Mouse (Mus musculus): Measurements from ENCODE around the gene Tns3. TPM values are rescaled to one million over a fixed set of nuclear protein-coding genes. Genes with fewer than 3 reads are reported as not detected.
A peak's percentile ranks its signal among the peaks of the same experiment; 100 is the strongest.

Gene Tns3
- polyA plus RNA-seq, 1 experiment from 2014 or later = 8.8 TPM

GRCm38 (mm10) chr11:8433443-8433842, 230.9 kb downstream of the Tns3 start:
- H3K9ac ChIP-seq (ENCODE audit: low read length) = no peak overlapping the region
- ATAC-seq (replicated peaks; ENCODE audit: low FRiP score) (no peak), DNase-seq (ENCODE audit: low spot score) (no peak)
- H3K4me1 ChIP-seq (replicated peaks; ENCODE audit: control insufficient read depth, insufficient read depth, low read length) = no peaks in the 10 kb centered on the region
- no peak overlapping the region for H3K4me3 ChIP-seq (ENCODE audit: low read depth, low read length)
- no peak overlapping the region for H3K4me2 ChIP-seq (ENCODE audit: low read depth, low read length, severe bottlenecking)
- H3K9me3 ChIP-seq (ENCODE audit: control insufficient read depth, low read length) = no peaks in the 10 kb centered on the region
- WGBS = 94% methylated on average over 9 of the region's 9 CpGs
- H3K27ac ChIP-seq (ENCODE audit: low read depth, low read length) = no peak overlapping the region
- no peaks in the 10 kb centered on the region for H3K36me3 ChIP-seq (ENCODE audit: control insufficient read depth, insufficient read depth, low read length)
- H3K27me3 ChIP-seq (ENCODE audit: control insufficient read depth, insufficient read depth, low read length) = no peaks in the 10 kb centered on the region

GRCm38 (mm10) chr11:8432941-8433340, 231.4 kb downstream of the Tns3 start:
- H3K4me3 ChIP-seq (ENCODE audit: low read depth, low read length) = no peak overlapping the region
- H3K36me3 ChIP-seq (ENCODE audit: control insufficient read depth, insufficient read depth, low read length) = no peaks in the 10 kb centered on the region
- DNase-seq (ENCODE audit: low spot score) = no peak
- 87% methylated on average over 8 of the region's 8 CpGs for WGBS
- no peak overlapping the region for H3K9ac ChIP-seq (ENCODE audit: low read length)
- ATAC-seq (replicated peaks; ENCODE audit: low FRiP score) = no peak
- no peaks in the 10 kb centered on the region for H3K27me3 ChIP-seq (ENCODE audit: control insufficient read depth, insufficient read depth, low read length)
- H3K9me3 ChIP-seq (ENCODE audit: control insufficient read depth, low read length) = no peaks in the 10 kb centered on the region
- no peak overlapping the region for H3K27ac ChIP-seq (ENCODE audit: low read depth, low read length)
- no peak overlapping the region for H3K4me2 ChIP-seq (ENCODE audit: low read depth, low read length, severe bottlenecking)
- H3K4me1 ChIP-seq (replicated peaks; ENCODE audit: control insufficient read depth, insufficient read depth, low read length) = no peaks in the 10 kb centered on the region

GRCm38 (mm10) chr11:8427660-8428059, 236.7 kb downstream of the Tns3 start:
- Histone ChIP-seq H3K9ac (ENCODE audit: low read length) (no peak overlapping the region), H3K27me3 (ENCODE audit: control insufficient read depth, insufficient read depth, low read length) (no peaks in the 10 kb centered on the region), H3K4me2 (ENCODE audit: low read depth, low read length, severe bottlenecking) (no peak overlapping the region), H3K9me3 (ENCODE audit: control insufficient read depth, low read length) (no peaks in the 10 kb centered on the region), H3K4me1 (replicated peaks; ENCODE audit: control insufficient read depth, insufficient read depth, low read length) (no peaks in the 10 kb centered on the region), H3K36me3 (ENCODE audit: control insufficient read depth, insufficient read depth, low read length) (no peaks in the 10 kb centered on the region), H3K27ac (ENCODE audit: low read depth, low read length) (no peak overlapping the region), H3K4me3 (ENCODE audit: low read depth, low read length) (no peak overlapping the region)
- 91% methylated on average over 11 of the region's 11 CpGs for WGBS
- DNase-seq (ENCODE audit: low spot score) (no peak), ATAC-seq (replicated peaks; ENCODE audit: low FRiP score) (no peak)

- Histone ChIP-seq H3K27ac (ENCODE audit: low read depth, low read length) (no peak overlapping the region), H3K27me3 (ENCODE audit: control insufficient read depth, insufficient read depth, low read length) (no peaks in the 10 kb centered on the region), H3K4me3 (ENCODE audit: low read depth, low read length) (no peak overlapping the region), H3K36me3 (ENCODE audit: control insufficient read depth, insufficient read depth, low read length) (no peaks in the 10 kb centered on the region), H3K9ac (ENCODE audit: low read length) (no peak overlapping the region), H3K9me3 (ENCODE audit: control insufficient read depth, low read length) (no peaks in the 10 kb centered on the region), H3K4me2 (ENCODE audit: low read depth, low read length, severe bottlenecking) (no peak overlapping the region), H3K4me1 (replicated peaks; ENCODE audit: control insufficient read depth, insufficient read depth, low read length) (no peaks in the 10 kb centered on the region)
- 0 out of 2 replicates have a peak, but pooled peaks have one; percentile 7 for ATAC-seq (replicated peaks; ENCODE audit: low FRiP score)
- DNase-seq (ENCODE audit: low spot score) = no peak
- WGBS = 84% methylated on average over 5 of the region's 5 CpGs
Measured at GRCm38 (mm10) chr11:8425226-8425570, 239.1 kb downstream of the Tns3 start.

GRCm38 (mm10) chr11:8424342-8425225, 239.8 kb downstream of the Tns3 start:
- 41% methylated on average over 13 of the region's 13 CpGs for WGBS
- no peaks in the 10 kb centered on the region for H3K27me3 ChIP-seq (ENCODE audit: control insufficient read depth, insufficient read depth, low read length)
- H3K27ac ChIP-seq (ENCODE audit: low read depth, low read length) = no peak overlapping the region
- no peak overlapping the region for H3K4me3 ChIP-seq (ENCODE audit: low read depth, low read length)
- H3K9me3 ChIP-seq (ENCODE audit: control insufficient read depth, low read length) = no peaks in the 10 kb centered on the region
- peak; percentile 84 for ATAC-seq (replicated peaks; ENCODE audit: low FRiP score)
- H3K4me1 ChIP-seq (replicated peaks; ENCODE audit: control insufficient read depth, insufficient read depth, low read length) = no peaks in the 10 kb centered on the region
- H3K36me3 ChIP-seq (ENCODE audit: control insufficient read depth, insufficient read depth, low read length) = no peaks in the 10 kb centered on the region
- DNase-seq (ENCODE audit: low spot score) = peak; percentile 86
- H3K4me2 ChIP-seq (ENCODE audit: low read depth, low read length, severe bottlenecking) = no peak overlapping the region
- H3K9ac ChIP-seq (ENCODE audit: low read length) = peak overlapping the region; percentile 45; the same call in 1 of the 2 replicates

GRCm38 (mm10) chr11:8405225-8405899, 259.0 kb downstream of the Tns3 start:
- H3K4me1 ChIP-seq (replicated peaks; ENCODE audit: control insufficient read depth, insufficient read depth, low read length) = no peaks in the 10 kb centered on the region
- H3K4me3 ChIP-seq (ENCODE audit: low read depth, low read length) = no peak overlapping the region
- H3K9me3 ChIP-seq (ENCODE audit: control insufficient read depth, low read length) = no peaks in the 10 kb centered on the region
- WGBS = 32% methylated on average over 18 of the region's 18 CpGs
- H3K27me3 ChIP-seq (ENCODE audit: control insufficient read depth, insufficient read depth, low read length) = no peaks in the 10 kb centered on the region
- no peak overlapping the region for H3K4me2 ChIP-seq (ENCODE audit: low read depth, low read length, severe bottlenecking)
- H3K9ac ChIP-seq (ENCODE audit: low read length) = no peak overlapping the region
- no peak overlapping the region for H3K27ac ChIP-seq (ENCODE audit: low read depth, low read length)
- H3K36me3 ChIP-seq (ENCODE audit: control insufficient read depth, insufficient read depth, low read length) = no peaks in the 10 kb centered on the region
- DNase-seq (ENCODE audit: low spot score) = peak; percentile 89
- ATAC-seq (replicated peaks; ENCODE audit: low FRiP score) = peak; percentile 79

GRCm38 (mm10) chr11:8401328-8401727, 263.0 kb downstream of the Tns3 start:
- H3K4me2 ChIP-seq (ENCODE audit: low read depth, low read length, severe bottlenecking) = no peak overlapping the region
- no peak overlapping the region for H3K4me3 ChIP-seq (ENCODE audit: low read depth, low read length)
- no peak for DNase-seq (ENCODE audit: low spot score)
- H3K9me3 ChIP-seq (ENCODE audit: control insufficient read depth, low read length) = peaks cover 2% of the 10 kb centered on the region; the same call in 1 of the 2 replicates
- peak; percentile 79 for ATAC-seq (replicated peaks; ENCODE audit: low FRiP score)
- 68% methylated on average over 7 of the region's 7 CpGs for WGBS
- H3K9ac ChIP-seq (ENCODE audit: low read length) = no peak overlapping the region
- no peaks in the 10 kb centered on the region for H3K4me1 ChIP-seq (replicated peaks; ENCODE audit: control insufficient read depth, insufficient read depth, low read length)
- H3K27me3 ChIP-seq (ENCODE audit: control insufficient read depth, insufficient read depth, low read length) = no peaks in the 10 kb centered on the region
- H3K27ac ChIP-seq (ENCODE audit: low read depth, low read length) = no peak overlapping the region
- H3K36me3 ChIP-seq (ENCODE audit: control insufficient read depth, insufficient read depth, low read length) = no peaks in the 10 kb centered on the region

GRCm38 (mm10) chr11:8396329-8396728, 268.0 kb downstream of the Tns3 start:
- ATAC-seq (replicated peaks; ENCODE audit: low FRiP score) = no peak
- H3K9me3 ChIP-seq (ENCODE audit: control insufficient read depth, low read length) = peaks cover 2% of the 10 kb centered on the region; the same call in 1 of the 2 replicates
- H3K36me3 ChIP-seq (ENCODE audit: control insufficient read depth, insufficient read depth, low read length) = no peaks in the 10 kb centered on the region
- H3K9ac ChIP-seq (ENCODE audit: low read length) = no peak overlapping the region
- no peaks in the 10 kb centered on the region for H3K4me1 ChIP-seq (replicated peaks; ENCODE audit: control insufficient read depth, insufficient read depth, low read length)
- no peak overlapping the region for H3K4me3 ChIP-seq (ENCODE audit: low read depth, low read length)
- no peaks in the 10 kb centered on the region for H3K27me3 ChIP-seq (ENCODE audit: control insufficient read depth, insufficient read depth, low read length)
- WGBS = 86% methylated on average over 7 of the region's 7 CpGs
- H3K4me2 ChIP-seq (ENCODE audit: low read depth, low read length, severe bottlenecking) = no peak overlapping the region
- H3K27ac ChIP-seq (ENCODE audit: low read depth, low read length) = no peak overlapping the region
- DNase-seq (ENCODE audit: low spot score) = no peak

Data from forebrain, embryonic 11.5 days (tissue).